Mouse (Mus musculus) subcutaneous adipose tissue, adult 2 months (tissue): ENCODE results near the gene Tex38. TPM values are rescaled to one million over a fixed set of nuclear protein-coding genes. Genes with fewer than 3 reads are reported as not detected.

ENCODE experiments used
- polyA plus RNA-seq: library from polyadenylated mRNA; depleted of rRNA; stranded (reverse); fragments of >200 nt; gene quantifications from 2 replicates; pipeline ENCODE4 v1.2.3, GENCODE M21; 2012; ENCODE audit warnings: low replicate concordance; rRNA removed

Gene Tex38
- polyA plus RNA-seq: 0.33 TPM in 1 of 2 replicates, not detected in the other

GRCm38 (mm10) chr4:115780918-115781317 is at the start of gene Tex38:
Tex38 (minus strand) TSS chr4:115781018.

GRCm38 (mm10) chr4:115827888-115828571 is 47.2 kb upstream of the Tex38 start, which contains the start of gene Mob3c:
Mob3c (plus strand) TSS chr4:115828092.

GRCm38 (mm10) chr4:115784769-115785510 is 4.1 kb upstream of the Tex38 start, which contains the start of gene Atpaf1:
Atpaf1 (plus strand) TSS chr4:115784812.

DNA sequence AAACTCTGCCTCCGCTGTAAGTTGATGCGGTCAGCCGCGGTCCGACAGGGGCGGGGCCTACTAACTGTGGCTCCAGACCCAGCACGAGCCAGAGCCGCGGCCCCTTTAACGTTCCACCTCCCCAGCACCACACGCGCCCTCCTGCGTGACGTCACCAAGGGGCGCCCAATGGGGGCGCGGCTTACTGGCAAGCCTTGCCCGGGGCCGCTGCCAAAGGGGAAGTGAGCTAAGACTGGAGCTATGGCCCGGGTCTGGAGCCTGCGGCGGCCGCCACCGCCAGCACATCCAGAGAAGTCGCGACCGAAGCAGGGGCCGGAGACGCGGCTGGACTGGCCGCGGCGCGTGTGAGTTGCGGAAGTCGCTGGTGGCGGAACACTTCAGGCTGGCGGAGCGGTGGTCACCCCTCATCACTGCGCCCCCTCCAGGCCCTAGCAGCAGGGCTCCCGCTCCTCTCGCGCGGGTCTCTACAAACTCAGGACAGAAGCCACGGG is 43.2 kb downstream of the Tex38 start, which contains the start of gene Efcab14:
TSS of gene Efcab14 (plus strand) at position 194 of the 491 bp plus-strand sequence.

Other genes starting within 250 kb of the Tex38 start
- not detected in 2 replicates for gene Cyp4a31, start 217.4 kb downstream of the Tex38 start, polyA plus RNA-seq
- not detected in 2 replicates for gene Cyp4a32, start 180.0 kb downstream of the Tex38 start, polyA plus RNA-seq
- gene Cyp4b1, start 133.3 kb downstream of the Tex38 start, polyA plus RNA-seq: 54.4 and 242 TPM in 2 replicates
- 29.8 and 30.9 TPM in 2 replicates for gene Efcab14, start 43.3 kb downstream of the Tex38 start, polyA plus RNA-seq
- gene Atpaf1, start 3.8 kb upstream of the Tex38 start, polyA plus RNA-seq: 21.9 and 32.7 TPM in 2 replicates
- 18.2 and 24.4 TPM in 2 replicates for gene Mob3c, start 47.1 kb upstream of the Tex38 start, polyA plus RNA-seq
- 60.7 and 70.7 TPM in 2 replicates for gene Mknk1, start 58.2 kb upstream of the Tex38 start, polyA plus RNA-seq
- 0.09 TPM in 1 of 2 replicates, not detected in the other for gene Kncn, start 103.4 kb upstream of the Tex38 start, polyA plus RNA-seq
- not detected in 2 replicates for gene 6430628N08Rik, start 109.6 kb upstream of the Tex38 start, polyA plus RNA-seq
- not detected in 2 replicates for gene Dmbx1, start 158.9 kb upstream of the Tex38 start, polyA plus RNA-seq
- 0.60 and 14.4 TPM in 2 replicates for gene Faah, start 236.9 kb upstream of the Tex38 start, polyA plus RNA-seq